In genomic region chr9:83663981-83664897, GRCm38 (mm10) we compare ENCODE assay signal across 8 mouse cellular contexts.
DNase-seq lines count a peak whose midpoint lies in the region; ATAC-seq and TF ChIP-seq lines count a peak whose summit lies in the region.

No protein-coding gene starts in this region.

- 19% methylated on average over 24 of the region's 33 CpGs for WGBS in limb, embryonic 11.5 days
- WGBS in neural tube, embryonic 12.5 days: 16% methylated on average over 25 of the region's 33 CpGs

- no peak overlapping the region; the same call in 1 of the 2 replicates for H3K9ac ChIP-seq in limb, embryonic 11.5 days (ENCODE audit: low read length)
- peak overlapping the region; percentile 51 for H3K9ac ChIP-seq in neural tube, embryonic 12.5 days

- no peak overlapping the region for H3K27ac ChIP-seq in gastrocnemius, adult 2 months
- no peak overlapping the region for H3K27ac ChIP-seq in limb, embryonic 11.5 days (replicated peaks; ENCODE audit: low read depth, low read length)
- H3K27ac ChIP-seq in neural tube, embryonic 12.5 days: no peak overlapping the region

- no peaks in the 10 kb centered on the region for H3K4me1 ChIP-seq in limb, embryonic 11.5 days (ENCODE audit: control insufficient read depth, insufficient read depth, low read length)
- H3K4me1 ChIP-seq in neural tube, embryonic 12.5 days: no peaks in the 10 kb centered on the region

- no peaks in the 10 kb centered on the region for H3K9me3 ChIP-seq in limb, embryonic 11.5 days (ENCODE audit: control insufficient read depth, low read length)
- 0 out of 2 replicates have a peak, but pooled peaks cover 3% of the 10 kb centered on the region for H3K9me3 ChIP-seq in neural tube, embryonic 12.5 days

- peak overlapping the region; percentile 45 for H3K4me2 ChIP-seq in limb, embryonic 11.5 days (ENCODE audit: low read depth, severe bottlenecking)
- H3K4me2 ChIP-seq in neural tube, embryonic 12.5 days (replicated peaks): peak overlapping the region; percentile 58

- intact Hi-C loops in gastrocnemius, adult 2 months (cut with DNase I): no loop called here
- intact Hi-C loops in gastrocnemius, postnatal 36 days (cut with DNase I): no loop called here

- peak overlapping the region; percentile 58 for H3K4me3 ChIP-seq in gastrocnemius, adult 2 months
- H3K4me3 ChIP-seq in limb, embryonic 11.5 days (ENCODE audit: low read depth, low read length): peak overlapping the region; percentile 20
- peak overlapping the region; percentile 30 for H3K4me3 ChIP-seq in neural tube, embryonic 12.5 days

- TF ChIP-seq CTCF in gastrocnemius, adult 2 months (IDR thresholded peaks at IDR 0.05): no peak

- ATAC-seq in limb, embryonic 11.5 days (ENCODE audit: insufficient number of reproducible peaks, low FRiP score, low TSS enrichment, low read depth): no peak
- peak; percentile 54; the same call in 1 of the 2 replicates for ATAC-seq in neural tube, embryonic 12.5 days (ENCODE audit: low FRiP score, low read depth)

- H3K27me3 ChIP-seq in limb, embryonic 11.5 days (ENCODE audit: control insufficient read depth, insufficient read depth, low read length): no peaks in the 10 kb centered on the region
- no peaks in the 10 kb centered on the region for H3K27me3 ChIP-seq in neural tube, embryonic 12.5 days (replicated peaks)

- H3K36me3 ChIP-seq in limb, embryonic 11.5 days (ENCODE audit: control insufficient read depth, insufficient read depth, low read length): no peaks in the 10 kb centered on the region
- H3K36me3 ChIP-seq in neural tube, embryonic 12.5 days: no peaks in the 10 kb centered on the region

- no peak for DNase-seq in gastrocnemius, adult 2 months
- no peak for DNase-seq in gastrocnemius, postnatal 36 days
- DNase-seq in right cerebral cortex, adult 18-20 months: peak; percentile 18
- DNase-seq in right cerebral cortex, postnatal 36 days (ENCODE audit: low spot score in 2 of 2): no peak
- DNase-seq in limb, embryonic 11.5 days (ENCODE audit: low spot score): peak; percentile 54
- no peak for DNase-seq in frontal cortex, postnatal 10 days (ENCODE audit: low spot score in 2 of 2)
- no peak for DNase-seq in adrenal gland, postnatal 4 days (ENCODE audit: low spot score in 2 of 2)

Comparison
In these comparisons a context has a peak if more than half of its experiments do, and no peak if none do; other contexts are left out.
1. DNase-seq: peak in right cerebral cortex, adult 18-20 months (single experiment) and limb, embryonic 11.5 days (single experiment); none in gastrocnemius, adult 2 months (single experiment), gastrocnemius, postnatal 36 days (0 of 2), right cerebral cortex, postnatal 36 days (0 of 2), frontal cortex, postnatal 10 days (0 of 2) and adrenal gland, postnatal 4 days (0 of 2).
2. Peak in every context shown above with its lines, with median percentiles within 50 percentile points of each other: H3K4me3 ChIP-seq.